9 mouse cellular contexts compared by ENCODE assay signal in genomic region chr13:5591837-5592555, GRCm38 (mm10).
DNase-seq lines count a peak whose midpoint lies in the region; ATAC-seq and TF ChIP-seq lines count a peak whose summit lies in the region.
"Had no signal": no experiment of that assay in that cellular context is flagged by ENCODE, and none has a peak within 500 bp of the region (broad histone marks: within the 10 kb centered on the region; RNA-seq: fewer than 3 reads in every experiment).

No protein-coding gene starts in this region.

- H3K9me3 ChIP-seq in lung, postnatal 0 days (ENCODE audit: low read length), result no peaks in the 10 kb centered on the region
- H3K9me3 ChIP-seq: embryonic facial prominence, embryonic 15.5 days had no signal

- peak; percentile 47 for DNase-seq in lung, postnatal 0 days (ENCODE audit: low spot score)
- no peak for DNase-seq in lung, adult 18-20 months
- DNase-seq in naive thymus-derived CD4-positive, alpha-beta T cell, adult 2 months (ENCODE audit: low read depth), result peak; percentile 7
- DNase-seq in T-cell, adult 2 months (ENCODE audit: low spot score), result no peak
- DNase-seq in left cerebral cortex, postnatal 36 days (ENCODE audit: low spot score in 2 of 2), result no peak
- no peak for DNase-seq in urinary bladder, postnatal 10 days (ENCODE audit: low spot score)

- TF ChIP-seq EP300 in lung, postnatal 0 days (IDR thresholded peaks at IDR 0.05), result no peak

- no peaks in the 10 kb centered on the region for H3K27me3 ChIP-seq in lung, postnatal 0 days (replicated peaks; ENCODE audit: insufficient read depth, low read length)
- H3K27me3 ChIP-seq: embryonic facial prominence, embryonic 15.5 days had no signal

- peak; percentile 53 for ATAC-seq in lung, postnatal 0 days
- ATAC-seq in common myeloid progenitor, adult 5-6 weeks (replicated peaks; ENCODE audit: low read depth, poor library complexity, severe bottlenecking), result peak; percentile 70
- ATAC-seq in hematopoietic stem cell, adult 5-6 weeks (replicated peaks in 1 of 2; ENCODE audit: insufficient read depth in 1 of 2, low FRiP score in 2 of 2, low TSS enrichment in 1 of 2, low read depth in 1 of 2, poor library complexity in 2 of 2, severe bottlenecking in 2 of 2), result peak; percentile 50 to 68

- no peaks in the 10 kb centered on the region for H3K36me3 ChIP-seq in lung, postnatal 0 days (ENCODE audit: insufficient read depth, low read length)
- H3K36me3 ChIP-seq: embryonic facial prominence, embryonic 15.5 days had no signal

- WGBS in lung, postnatal 0 days, result 26% methylated on average over 4 of the region's 4 CpGs

- no peak overlapping the region for H3K4me2 ChIP-seq in lung, postnatal 0 days (replicated peaks; ENCODE audit: low read depth, low read length)
- H3K4me2 ChIP-seq: embryonic facial prominence, embryonic 15.5 days had no signal

- H3K27ac ChIP-seq in lung, postnatal 0 days (ENCODE audit: low read length), result 0 out of 2 replicates have a peak overlapping the region, but pooled peaks have one; percentile 8
- H3K27ac ChIP-seq: embryonic facial prominence, embryonic 15.5 days had no signal

- H3K9ac ChIP-seq in lung, postnatal 0 days (replicated peaks; ENCODE audit: low read depth), result no peak overlapping the region
- H3K9ac ChIP-seq: embryonic facial prominence, embryonic 15.5 days had no signal

- no peak for TF ChIP-seq CTCF in lung, postnatal 0 days (IDR thresholded peaks at IDR 0.05)

- H3K4me1 ChIP-seq in lung, postnatal 0 days (ENCODE audit: insufficient read depth, low read depth, low read length), result no peaks in the 10 kb centered on the region
- H3K4me1 ChIP-seq: embryonic facial prominence, embryonic 15.5 days had no signal

- no peak overlapping the region for H3K4me3 ChIP-seq in lung, postnatal 0 days (ENCODE audit: low read depth, low read length)
- H3K4me3 ChIP-seq: embryonic facial prominence, embryonic 15.5 days had no signal

- intact Hi-C loops in left cerebral cortex, postnatal 36 days (cut with DNase I), result no loop called here

Comparison
In these comparisons a context has a peak if more than half of its experiments do, and no peak if none do; other contexts are left out.
1. DNase-seq: peak in lung, postnatal 0 days (single experiment) and naive thymus-derived CD4-positive, alpha-beta T cell, adult 2 months (single experiment); none in lung, adult 18-20 months (0 of 2), T-cell, adult 2 months (single experiment), left cerebral cortex, postnatal 36 days (0 of 2) and urinary bladder, postnatal 10 days (single experiment).
2. Peak in every context shown above with its lines, with median percentiles within 50 percentile points of each other: ATAC-seq.